Mouse (Mus musculus): ENCODE measurements around the gene Bmp8b.
A peak's percentile ranks its signal among the peaks of the same experiment; 100 is the strongest.
"Not testable (repeated sequence)": the region's sequence is repeated elsewhere in the genome, so short reads cannot be mapped to it uniquely, and the experiment has no call there.

Bmp8b gene

GRCm38 (mm10) chr4:123104651-123105450 is at the start of gene Bmp8b:
Gene Bmp8b (plus strand): TSS chr4:123105165.
- DNase-seq: no peak

GRCm38 (mm10) chr4:123056560-123057109 is 48.3 kb upstream of the Bmp8b start:
- no peak for DNase-seq

GRCm38 (mm10) chr4:123057957-123058356 is 47.0 kb upstream of the Bmp8b start:
- DNase-seq: no peak

- DNase-seq: no peak
Observed at GRCm38 (mm10) chr4:123061744-123062143, 43.2 kb upstream of the Bmp8b start.

GRCm38 (mm10) chr4:123068646-123069045 is 36.3 kb upstream of the Bmp8b start:
- no peak for DNase-seq

- DNase-seq: peak; percentile 50 to 52
Observed at GRCm38 (mm10) chr4:123071266-123071966, 33.5 kb upstream of the Bmp8b start.

GRCm38 (mm10) chr4:123076928-123077327 is 28.0 kb upstream of the Bmp8b start:
- DNase-seq: no peak

GRCm38 (mm10) chr4:123078231-123078630 is 26.7 kb upstream of the Bmp8b start:
- no peak for DNase-seq

- peak; percentile 31 to 45 for DNase-seq
Observed at GRCm38 (mm10) chr4:123080791-123081190, 24.2 kb upstream of the Bmp8b start.

- DNase-seq: peak; percentile 65 to 84
Observed at GRCm38 (mm10) chr4:123082283-123083163, 22.4 kb upstream of the Bmp8b start.

GRCm38 (mm10) chr4:123083323-123083902 is 21.6 kb upstream of the Bmp8b start:
- DNase-seq: no peak

- no peak for DNase-seq
Observed at GRCm38 (mm10) chr4:123085290-123085689, 19.7 kb upstream of the Bmp8b start.

- DNase-seq: no peak
Observed at GRCm38 (mm10) chr4:123086381-123086780, 18.6 kb upstream of the Bmp8b start.

- DNase-seq: no peak
Observed at GRCm38 (mm10) chr4:123092621-123093020, 12.3 kb upstream of the Bmp8b start.

- DNase-seq: no peak
Observed at GRCm38 (mm10) chr4:123093064-123093776, 11.7 kb upstream of the Bmp8b start.

- no peak for DNase-seq
Observed at GRCm38 (mm10) chr4:123093869-123094268, 11.1 kb upstream of the Bmp8b start.

GRCm38 (mm10) chr4:123105451-123105790 is 456 bp downstream of the Bmp8b start:
- no peak for DNase-seq

- DNase-seq: not testable (repeated sequence)
Observed at GRCm38 (mm10) chr4:123105929-123106328, 964 bp downstream of the Bmp8b start.

- no peak for DNase-seq
Observed at GRCm38 (mm10) chr4:123106864-123107263, 1.9 kb downstream of the Bmp8b start.

GRCm38 (mm10) chr4:123108056-123108455 is 3.1 kb downstream of the Bmp8b start:
- DNase-seq: no peak

GRCm38 (mm10) chr4:123110751-123111150 is 5.8 kb downstream of the Bmp8b start:
- DNase-seq: no peak
